Mouse (Mus musculus) MEL (cell line): ENCODE data around the gene Thnsl1.

Source experiments
- CTCF ChIP-seq, 3 experiments: IDR thresholded peaks in 2 of 3; conservative IDR thresholded peaks in 1 of 3; 2 replicates each; pipeline ENCODE4 v1.5.1; 2011 to 2012; ENCODE audit warnings: low read length in 3 of 3, low read depth in 2 of 3, mild to moderate bottlenecking in 2 of 3, improper control_type of control experiment in 1 of 3, inconsistent platforms in 1 of 3, mixed read lengths in 1 of 3, moderate library complexity in 1 of 3; ENCODE audit not compliant: control insufficient read depth in 1 of 3, insufficient read depth in 1 of 3, poor library complexity in 1 of 3, severe bottlenecking in 1 of 3
- ELF1 ChIP-seq: IDR thresholded peaks from 2 replicates; pipeline ENCODE4 v1.6.1; 2014; ENCODE audit warnings: low read depth, mild to moderate bottlenecking, inconsistent platforms, low read length, improper control_type of control experiment, moderate library complexity
- EP300 ChIP-seq, 2 experiments: IDR thresholded peaks; 2 replicates each; pipeline ENCODE4 v1.6.1; 2011; ENCODE audit warnings: improper control_type of control experiment in 2 of 2, low read length in 2 of 2, low read depth in 1 of 2, mild to moderate bottlenecking in 1 of 2
- MAX ChIP-seq: IDR thresholded peaks from 2 replicates; pipeline ENCODE4 v1.6.1; 2011; ENCODE audit warnings: low read length, improper control_type of control experiment
- NELFE ChIP-seq: IDR thresholded peaks from 2 replicates; pipeline ENCODE4 v1.6.1; 2011; ENCODE audit warnings: low read depth, low read length, improper control_type of control experiment
- POLR2A ChIP-seq, 2 experiments: IDR thresholded peaks; 2 replicates each; pipeline ENCODE4 v1.6.1; 2011 to 2012; ENCODE audit warnings: low read length in 2 of 2, mild to moderate bottlenecking in 2 of 2, control low read depth in 1 of 2, improper control_type of control experiment in 1 of 2, low read depth in 1 of 2, moderate library complexity in 1 of 2; ENCODE audit not compliant: control insufficient read depth in 1 of 2, insufficient read depth in 1 of 2, poor library complexity in 1 of 2
- RAD21 ChIP-seq: IDR thresholded peaks from 2 replicates; pipeline ENCODE4 v1.6.1; 2011; ENCODE audit warnings: mild to moderate bottlenecking, low read depth, low read length, improper control_type of control experiment
- SMC3 ChIP-seq: IDR thresholded peaks from 2 replicates; pipeline ENCODE4 v1.6.1; 2011; ENCODE audit warnings: low read depth, low read length, improper control_type of control experiment
- TAL1 ChIP-seq: IDR thresholded peaks from 2 replicates; pipeline ENCODE4 v1.6.1; 2012; ENCODE audit warnings: mild to moderate bottlenecking, inconsistent platforms, low read length, moderate library complexity, mixed read lengths
- USF1 ChIP-seq: IDR thresholded peaks from 2 replicates; pipeline ENCODE4 v1.6.1; 2014; ENCODE audit warnings: low read depth, mild to moderate bottlenecking, inconsistent platforms, low read length, improper control_type of control experiment, moderate library complexity
- USF2 ChIP-seq, 2 experiments: IDR thresholded peaks; 2 replicates each; pipeline ENCODE4 v1.6.1; 2011 to 2012; ENCODE audit warnings: improper control_type of control experiment in 2 of 2, low read length in 2 of 2, borderline replicate concordance in 1 of 2, inconsistent platforms in 1 of 2, low read depth in 1 of 2, mild to moderate bottlenecking in 1 of 2; ENCODE audit not compliant: insufficient read depth in 1 of 2
- ZMIZ1 ChIP-seq: IDR thresholded peaks from 2 replicates; pipeline ENCODE4 v1.6.1; 2012; ENCODE audit warnings: low read depth, mild to moderate bottlenecking, inconsistent platforms, low read length, improper control_type of control experiment, moderate library complexity
- ZNF384 ChIP-seq: IDR thresholded peaks from 2 replicates; pipeline ENCODE4 v1.6.1; 2012; ENCODE audit warnings: low read depth, mild to moderate bottlenecking, inconsistent platforms, low read length, improper control_type of control experiment

- TF ChIP-seq ELF1 (no peak), POLR2A (IDR thresholded peaks at IDR 0.05; ENCODE audit: control insufficient read depth in 1 of 2, insufficient read depth in 1 of 2, low read depth in 1 of 2, low read length in 2 of 2, poor library complexity in 1 of 2) (no peak), MAX (no peak), USF1 (no peak), ZMIZ1 (no peak), SMC3 (no peak), EP300 (IDR thresholded peaks at IDR 0.05; ENCODE audit: low read depth in 1 of 2, low read length in 2 of 2) (no peak), CTCF (IDR thresholded peaks at IDR 0.05 in 2 of 3, conservative IDR thresholded peaks at IDR 0.05 in 1 of 3; ENCODE audit: control insufficient read depth in 1 of 3, insufficient read depth in 1 of 3, low read depth in 2 of 3, low read length in 3 of 3, poor library complexity in 1 of 3, severe bottlenecking in 1 of 3) (no peak), TAL1 (no peak), ZNF384 (no peak), NELFE (no peak), USF2 (IDR thresholded peaks at IDR 0.05; ENCODE audit: borderline replicate concordance in 1 of 2, insufficient read depth in 1 of 2, low read depth in 1 of 2, low read length in 2 of 2) (no peak), RAD21 (no peak)
Observed at GRCm38 (mm10) chr2:21199051-21199450, 6.5 kb upstream of the Thnsl1 start.
